Mouse (Mus musculus) bone marrow, adult 2 months (tissue): ENCODE results near the gene Tnxb.

Source experiments
- CTCF ChIP-seq: fragments of 200-500 bp; IDR thresholded peaks from 2 replicates; pipeline ENCODE4 v1.5.1; 2011; ENCODE audit warnings: low read length, control low read depth; ENCODE audit not compliant: control insufficient read depth, insufficient read depth
- POLR2A ChIP-seq: fragments of 200-500 bp; IDR thresholded peaks from 2 replicates; pipeline ENCODE4 v1.6.1; 2011; ENCODE audit warnings: low read depth, mild to moderate bottlenecking, control low read depth, low read length, borderline replicate concordance; ENCODE audit not compliant: control insufficient read depth

GRCm38 (mm10) chr17:34626773-34627092, 43.6 kb upstream of the Tnxb start:
- peak; percentile 40; the same call in 1 of the 2 replicates for TF ChIP-seq CTCF
- no peak for TF ChIP-seq POLR2A
